Comparison of ENCODE assay signal across 19 mouse cellular contexts in genomic region chr4:124960940-124961339, GRCm38 (mm10).
DNase-seq lines count a peak whose midpoint lies in the region; ATAC-seq lines count a peak whose summit lies in the region.
"Had no signal": no experiment of that assay in that cellular context is flagged by ENCODE, and none has a peak within 500 bp of the region (broad histone marks: within the 10 kb centered on the region; RNA-seq: fewer than 3 reads in every experiment).

No protein-coding gene starts in this region.

- peak; percentile 14 for DNase-seq in cerebellum, adult 11 months
- DNase-seq in 416B (ENCODE audit: low read depth): peak; percentile 77
- peak; percentile 18 for DNase-seq in cerebellum, adult 8-10 months
- peak; percentile 44 to 50 for DNase-seq in cerebellum, postnatal 25 days
- no peak for DNase-seq in thymus, postnatal 14 days
- DNase-seq in B cell, adult 2 months: no peak
- no peak for DNase-seq in embryo, embryonic 10 days (ENCODE audit: low spot score)
- DNase-seq: adrenal gland, postnatal 14 days; gastrocnemius, postnatal 36 days; heart, postnatal 14 days; kidney, adult 8-10 months; kidney, postnatal 10 days; retina, postnatal 1 day; right cerebral cortex, postnatal 14 days had no signal

- no peak for ATAC-seq in cerebellum, adult (ENCODE audit: insufficient number of reproducible peaks, low FRiP score, low TSS enrichment)
- ATAC-seq: forebrain, embryonic 15.5 days; hindbrain, postnatal 0 days; intestine, embryonic 16.5 days; midbrain, embryonic 13.5 days had no signal

Comparison
In these comparisons a context has a peak if more than half of its experiments do, and no peak if none do; other contexts are left out.
1. DNase-seq: peak in cerebellum, adult 11 months (single experiment), 416B (single experiment), cerebellum, adult 8-10 months (single experiment) and cerebellum, postnatal 25 days (2 of 2); none in thymus, postnatal 14 days (single experiment), B cell, adult 2 months (0 of 2) and embryo, embryonic 10 days (single experiment).